Mouse (Mus musculus) embryonic facial prominence, embryonic 10.5 days (tissue): ENCODE data around the gene Akr1b10. TPM values are rescaled to one million over a fixed set of nuclear protein-coding genes. Genes with fewer than 3 reads are reported as not detected.

Source experiments
- DNase-seq: peaks from one replicate; pipeline ENCODE4 v3.0.0-alpha.2; 2017; ENCODE audit warnings: low spot score
- H3K27ac ChIP-seq: fragments of 300-500 bp; sonication (generic); replicated peaks from 2 replicates; pipeline ENCODE4 v1.5.1; 2016; ENCODE audit warnings: mild to moderate bottlenecking
- H3K27me3 ChIP-seq: fragments of 300-500 bp; sonication (generic); replicated peaks from 2 replicates; pipeline ENCODE4 v1.6.1; 2016; ENCODE audit warnings: low read depth, mild to moderate bottlenecking; ENCODE audit not compliant: poor library complexity, severe bottlenecking
- H3K36me3 ChIP-seq: fragments of 300-500 bp; sonication (generic); replicated peaks from 2 replicates; pipeline ENCODE4 v1.6.1; 2016; ENCODE audit warnings: mild to moderate bottlenecking, moderate library complexity
- H3K4me1 ChIP-seq: fragments of 300-500 bp; sonication (generic); 2 replicates; pipeline ENCODE4 v1.6.1; 2016
- H3K4me3 ChIP-seq: fragments of 300-500 bp; sonication (generic); 2 replicates; pipeline ENCODE4 v1.5.1; 2016; ENCODE audit warnings: mild to moderate bottlenecking, moderate library complexity
- H3K9me3 ChIP-seq: fragments of 300-500 bp; sonication (generic); 2 replicates; pipeline ENCODE4 v1.6.1; 2016; ENCODE audit warnings: mild to moderate bottlenecking
- WGBS: fragments of 180-500 bp; shearing (Covaris S2); methylation state at CpG from one replicate; pipeline ENCODE4 v1.1.7; 2016; 5-methylcytosine and 5-hydroxymethylcytosine counted together
- polyA plus RNA-seq: library from polyadenylated mRNA; unstranded; fragments of >200 nt; fragmentation: Nextera tagmentation; extraction: Ambion mirVana; gene quantifications from 2 replicates; pipeline ENCODE4 v1.2.1, GENCODE M21; 2016

Akr1b10 gene
- polyA plus RNA-seq, 1 experiment from 2014 or later: 15.4 TPM

GRCm38 (mm10) chr6:34419071-34419470 lies 35.1 kb downstream of the Akr1b10 start:
- no peaks in the 10 kb centered on the region for H3K9me3 ChIP-seq
- H3K36me3 ChIP-seq: no peaks in the 10 kb centered on the region
- no peak overlapping the region for H3K4me3 ChIP-seq
- H3K27ac ChIP-seq: no peak overlapping the region
- H3K4me1 ChIP-seq: no peaks in the 10 kb centered on the region
- H3K27me3 ChIP-seq: no peaks in the 10 kb centered on the region
- DNase-seq: no peak

GRCm38 (mm10) chr6:34439006-34439405 lies 55.0 kb downstream of the Akr1b10 start:
- Histone ChIP-seq H3K9me3 (no peaks in the 10 kb centered on the region), H3K4me1 (no peaks in the 10 kb centered on the region), H3K4me3 (no peak overlapping the region), H3K36me3 (no peaks in the 10 kb centered on the region), H3K27ac (no peak overlapping the region), H3K27me3 (no peaks in the 10 kb centered on the region)
- DNase-seq: no peak
- WGBS: 76% methylated on average over 2 of the region's 2 CpGs

- no peak overlapping the region for H3K4me3 ChIP-seq
- no peaks in the 10 kb centered on the region for H3K9me3 ChIP-seq
- 68% methylated on average over 9 of the region's 9 CpGs for WGBS
- no peaks in the 10 kb centered on the region for H3K4me1 ChIP-seq
- DNase-seq: no peak
- H3K36me3 ChIP-seq: no peaks in the 10 kb centered on the region
- no peak overlapping the region for H3K27ac ChIP-seq
- no peaks in the 10 kb centered on the region for H3K27me3 ChIP-seq
These were observed 57.7 kb downstream of the Akr1b10 start for GRCm38 (mm10) chr6:34441556-34442257.

GRCm38 (mm10) chr6:34443791-34444190 lies 59.8 kb downstream of the Akr1b10 start:
- no peaks in the 10 kb centered on the region for H3K36me3 ChIP-seq
- H3K27me3 ChIP-seq: no peaks in the 10 kb centered on the region
- no peak overlapping the region for H3K4me3 ChIP-seq
- DNase-seq: no peak
- no peak overlapping the region for H3K27ac ChIP-seq
- H3K9me3 ChIP-seq: no peaks in the 10 kb centered on the region
- H3K4me1 ChIP-seq: no peaks in the 10 kb centered on the region
- WGBS: 88% methylated on average over 2 of the region's 2 CpGs

Other genes with a start within 250 kb of the Akr1b10 start
- gene Slc35b4, start 207.1 kb upstream of the Akr1b10 start, polyA plus RNA-seq: 42.6 and 43.6 TPM in 2 replicates
- 242 and 270 TPM in 2 replicates for gene Akr1b3, start 66.7 kb upstream of the Akr1b10 start, polyA plus RNA-seq
- gene Akr1b8, start 30.1 kb upstream of the Akr1b10 start, polyA plus RNA-seq: 14.1 and 15.9 TPM in 2 replicates
- gene Akr1b7, start 28.1 kb downstream of the Akr1b10 start, polyA plus RNA-seq: not detected in 2 replicates
- gene Bpgm, start 92.0 kb downstream of the Akr1b10 start, polyA plus RNA-seq: 52.2 and 53.2 TPM in 2 replicates
- 189 and 232 TPM in 2 replicates for gene Cald1, start 214.3 kb downstream of the Akr1b10 start, polyA plus RNA-seq